Mouse (Mus musculus): ENCODE results near the gene Rps10. TPM values are rescaled to one million over a fixed set of nuclear protein-coding genes. Genes with fewer than 3 reads are reported as not detected.

The Rps10 gene
- total RNA-seq, 2 experiments from 2014 or later: 2,101 to 3,085 TPM

- ATAC-seq (replicated peaks; ENCODE audit: poor library complexity): no peak
These were observed 21.1 kb downstream of the Rps10 start for GRCm38 (mm10) chr17:27615388-27615787.

- ATAC-seq (replicated peaks; ENCODE audit: poor library complexity): no peak
These were observed 23.5 kb downstream of the Rps10 start for GRCm38 (mm10) chr17:27613016-27613415.

- ATAC-seq (replicated peaks; ENCODE audit: poor library complexity): peak; percentile 20; the same call in 1 of the 2 replicates
These were observed 24.5 kb downstream of the Rps10 start for GRCm38 (mm10) chr17:27611994-27612393.

GRCm38 (mm10) chr17:27611519-27611884, 25.0 kb downstream of the Rps10 start:
- ATAC-seq (replicated peaks; ENCODE audit: poor library complexity): peak; percentile 58

- peak; percentile 68 for ATAC-seq (replicated peaks; ENCODE audit: poor library complexity)
These were observed 25.6 kb downstream of the Rps10 start for GRCm38 (mm10) chr17:27610679-27611518.

GRCm38 (mm10) chr17:27609576-27609975, 26.9 kb downstream of the Rps10 start:
- no peak for ATAC-seq (replicated peaks; ENCODE audit: poor library complexity)

GRCm38 (mm10) chr17:27603522-27604234, 32.8 kb downstream of the Rps10 start:
- peak; percentile 84 for ATAC-seq (replicated peaks; ENCODE audit: poor library complexity)

GRCm38 (mm10) chr17:27603036-27603435, 33.4 kb downstream of the Rps10 start:
- no peak for ATAC-seq (replicated peaks; ENCODE audit: poor library complexity)

GRCm38 (mm10) chr17:27600869-27601268, 35.6 kb downstream of the Rps10 start:
- ATAC-seq (replicated peaks; ENCODE audit: poor library complexity): no peak

- no peak for ATAC-seq (replicated peaks; ENCODE audit: poor library complexity)
These were observed 36.2 kb downstream of the Rps10 start for GRCm38 (mm10) chr17:27600286-27600685.

- no peak for ATAC-seq (replicated peaks; ENCODE audit: poor library complexity)
These were observed 39.9 kb downstream of the Rps10 start for GRCm38 (mm10) chr17:27596376-27597190.

- no peak for ATAC-seq (replicated peaks; ENCODE audit: poor library complexity)
These were observed 40.7 kb downstream of the Rps10 start for GRCm38 (mm10) chr17:27595659-27596375.

GRCm38 (mm10) chr17:27592565-27592910, 43.9 kb downstream of the Rps10 start:
- ATAC-seq (replicated peaks; ENCODE audit: poor library complexity): peak; percentile 45; the same call in 1 of the 2 replicates

GRCm38 (mm10) chr17:27591826-27592564, 44.5 kb downstream of the Rps10 start:
- peak; percentile 36 for ATAC-seq (replicated peaks; ENCODE audit: poor library complexity)

- peak; percentile 64 for ATAC-seq (replicated peaks; ENCODE audit: poor library complexity)
These were observed 48.2 kb downstream of the Rps10 start for GRCm38 (mm10) chr17:27588231-27588630.

- no peak for ATAC-seq (replicated peaks; ENCODE audit: poor library complexity)
These were observed 49.2 kb downstream of the Rps10 start for GRCm38 (mm10) chr17:27587252-27587651.

GRCm38 (mm10) chr17:27586661-27587060, 49.8 kb downstream of the Rps10 start:
- ATAC-seq (replicated peaks; ENCODE audit: poor library complexity): no peak

GRCm38 (mm10) chr17:27583185-27583894, 53.1 kb downstream of the Rps10 start:
- ATAC-seq (replicated peaks; ENCODE audit: poor library complexity): peak; percentile 79

Data from megakaryocyte progenitor cell, adult 5-6 weeks (primary cell).